Mouse (Mus musculus) mature B cell (primary cell): ENCODE data around the gene Sec16a.

ENCODE experiments used
- in situ Hi-C: fragments of 300-500 bp; cut with MboI; formaldehyde crosslinking; loops from 2 replicates; pipeline ENCODE4 v1.14.3; 2019

Gene Sec16a

GRCm38 (mm10) chr2:26474789-26475504 lies 29.9 kb upstream of the Sec16a start:
- in situ Hi-C loops: no loop called here

- in situ Hi-C loops: no loop called here
These were observed 27.5 kb upstream of the Sec16a start for GRCm38 (mm10) chr2:26472312-26473090.

- in situ Hi-C loops: no loop called here
These were observed 26.8 kb upstream of the Sec16a start for GRCm38 (mm10) chr2:26471652-26472285.

GRCm38 (mm10) chr2:26470967-26471366 lies 26.0 kb upstream of the Sec16a start:
- in situ Hi-C loops: no loop called here

GRCm38 (mm10) chr2:26468376-26468775 lies 23.4 kb upstream of the Sec16a start:
- in situ Hi-C loops: no loop called here

GRCm38 (mm10) chr2:26463412-26463811 lies 18.4 kb upstream of the Sec16a start:
- in situ Hi-C loops: no loop called here

- in situ Hi-C loops: no loop called here
These were observed 18.0 kb upstream of the Sec16a start for GRCm38 (mm10) chr2:26462980-26463379.

- in situ Hi-C loops: no loop called here
These were observed 16.7 kb upstream of the Sec16a start for GRCm38 (mm10) chr2:26461667-26462066.

- in situ Hi-C loops: no loop called here
These were observed 15.8 kb upstream of the Sec16a start for GRCm38 (mm10) chr2:26460837-26461236.

GRCm38 (mm10) chr2:26460097-26460646 lies 15.2 kb upstream of the Sec16a start:
- in situ Hi-C loops: no loop called here

- in situ Hi-C loops: loop anchor here (5.0 kb wide), 1 partner anchor 38 kb away; no protein-coding TSS in a partner anchor
These were observed 14.5 kb upstream of the Sec16a start for GRCm38 (mm10) chr2:26459478-26459877.

GRCm38 (mm10) chr2:26458402-26459124 lies 13.5 kb upstream of the Sec16a start:
- in situ Hi-C loops: loop anchor here (5.0 kb wide), 1 partner anchor 39 kb away; no protein-coding TSS in a partner anchor

GRCm38 (mm10) chr2:26449121-26450060 lies 4.4 kb upstream of the Sec16a start:
- in situ Hi-C loops: loop anchor here (5.0 to 25.0 kb wide), 2 partner anchors 113 to 463 kb away; partner anchors contain the start of genes Med22, Rpl7a, Surf1 and Surf2

- in situ Hi-C loops: loop anchor here (25.0 kb wide), 1 partner anchor 465 kb away; the partner anchor contains the start of genes Med22, Rpl7a, Surf1 and Surf2
These were observed 2.4 kb upstream of the Sec16a start for GRCm38 (mm10) chr2:26447451-26447850.

GRCm38 (mm10) chr2:26446671-26447070 lies 1.7 kb upstream of the Sec16a start:
- in situ Hi-C loops: loop anchor here (25.0 kb wide), 1 partner anchor 466 kb away; the partner anchor contains the start of genes Med22, Rpl7a, Surf1 and Surf2

GRCm38 (mm10) chr2:26445666-26446445 lies 840 bp upstream of the Sec16a start:
- in situ Hi-C loops: loop anchor here (25.0 kb wide), 1 partner anchor 466 kb away; the partner anchor contains the start of genes Med22, Rpl7a, Surf1 and Surf2

- in situ Hi-C loops: loop anchor here (25.0 kb wide), 1 partner anchor 468 kb away; the partner anchor contains the start of genes Med22, Rpl7a, Surf1 and Surf2
These were observed 648 bp downstream of the Sec16a start for GRCm38 (mm10) chr2:26444368-26444767.

GRCm38 (mm10) chr2:26443876-26444275 lies 1.1 kb downstream of the Sec16a start:
- in situ Hi-C loops: loop anchor here (25.0 kb wide), 1 partner anchor 468 kb away; the partner anchor contains the start of genes Med22, Rpl7a, Surf1 and Surf2

- in situ Hi-C loops: loop anchor here (25.0 kb wide), 1 partner anchor 469 kb away; the partner anchor contains the start of genes Med22, Rpl7a, Surf1 and Surf2
These were observed 2.2 kb downstream of the Sec16a start for GRCm38 (mm10) chr2:26442843-26443242.
